Mouse (Mus musculus): ENCODE data around the gene Fgfr2. TPM values are rescaled to one million over a fixed set of nuclear protein-coding genes. Genes with fewer than 3 reads are reported as not detected.

The Fgfr2 gene
- total RNA-seq, 2 experiments from 2014 or later = 28.8 to 29.4 TPM

DNA sequence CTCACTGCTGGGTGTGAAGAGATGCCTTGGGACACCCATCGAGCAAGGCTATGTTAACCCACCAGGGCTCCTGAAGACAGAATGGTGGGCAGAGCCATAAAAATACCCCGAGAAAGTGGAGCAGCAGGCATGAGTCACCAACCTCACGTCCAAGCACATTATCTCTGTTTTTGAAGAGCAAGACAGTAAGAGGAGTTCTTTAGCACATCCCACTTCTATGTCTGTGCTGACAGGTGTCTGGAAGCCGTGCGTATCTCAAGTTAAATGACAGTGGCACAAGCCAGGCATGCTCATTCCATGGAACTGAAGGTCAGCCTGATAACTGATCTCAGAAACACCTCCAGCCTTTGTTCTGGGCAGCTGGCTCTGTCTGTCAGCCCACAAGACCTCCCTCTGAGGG lies 1055.2 kb downstream of the Fgfr2 start:
- intact Hi-C loops (cut with DNase I) = no loop called here
- DNase-seq (ENCODE audit: extremely low spot score in 1 of 2, low spot score in 2 of 2) = peak in 1 of 2 experiments; percentile 20

GRCm38 (mm10) chr7:132067511-132067910 lies 1055.6 kb downstream of the Fgfr2 start:
- no peak for DNase-seq (ENCODE audit: extremely low spot score in 1 of 2, low spot score in 2 of 2)
- intact Hi-C loops (cut with DNase I) = no loop called here

GRCm38 (mm10) chr7:132060116-132060515 lies 1063.0 kb downstream of the Fgfr2 start:
- intact Hi-C loops (cut with DNase I) = no loop called here
- DNase-seq (ENCODE audit: extremely low spot score in 1 of 2, low spot score in 2 of 2) = no peak

DNA sequence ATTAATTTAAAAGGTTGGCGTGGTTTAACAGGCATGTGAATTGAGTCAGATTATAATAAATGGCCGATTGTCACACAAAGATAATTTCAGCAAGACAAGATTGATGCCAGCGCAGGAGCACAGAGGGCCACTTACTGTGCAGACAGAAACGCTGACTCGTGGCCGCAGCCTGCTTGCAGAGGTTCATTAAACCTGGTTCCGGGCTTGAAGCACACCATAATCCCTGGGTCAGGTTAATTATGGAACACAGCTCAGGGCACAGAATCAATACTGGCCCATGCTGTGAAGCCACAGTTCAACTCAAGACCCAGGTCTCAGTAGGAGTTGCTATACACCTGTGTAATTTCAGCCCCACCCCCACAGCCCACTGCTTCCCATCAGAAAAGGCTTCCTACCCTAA lies 1066.6 kb downstream of the Fgfr2 start:
- intact Hi-C loops (cut with DNase I) = no loop called here
- no peak for DNase-seq (ENCODE audit: extremely low spot score in 1 of 2, low spot score in 2 of 2)

DNA sequence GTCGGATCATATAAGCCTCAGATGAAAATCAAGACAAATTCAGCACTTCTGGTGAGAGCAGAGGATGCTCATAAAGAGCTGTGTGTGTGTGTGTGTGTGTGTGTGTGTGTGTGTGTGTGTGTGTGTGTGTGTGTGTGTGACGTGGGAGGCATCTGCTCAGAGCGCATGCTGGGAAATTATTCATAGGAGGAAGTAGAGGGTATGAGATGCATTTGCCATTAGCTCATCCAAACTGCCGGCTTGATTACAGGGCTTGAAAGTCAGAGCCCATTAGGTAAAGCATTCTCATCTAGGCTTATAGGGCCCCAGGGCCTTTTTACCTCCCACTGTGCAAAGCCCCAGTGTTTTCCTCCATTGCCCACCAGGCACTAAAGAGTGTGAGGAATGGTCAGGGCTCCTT lies 1076.5 kb downstream of the Fgfr2 start:
- no peak for DNase-seq (ENCODE audit: extremely low spot score in 1 of 2, low spot score in 2 of 2)
- intact Hi-C loops (cut with DNase I) = no loop called here

DNA sequence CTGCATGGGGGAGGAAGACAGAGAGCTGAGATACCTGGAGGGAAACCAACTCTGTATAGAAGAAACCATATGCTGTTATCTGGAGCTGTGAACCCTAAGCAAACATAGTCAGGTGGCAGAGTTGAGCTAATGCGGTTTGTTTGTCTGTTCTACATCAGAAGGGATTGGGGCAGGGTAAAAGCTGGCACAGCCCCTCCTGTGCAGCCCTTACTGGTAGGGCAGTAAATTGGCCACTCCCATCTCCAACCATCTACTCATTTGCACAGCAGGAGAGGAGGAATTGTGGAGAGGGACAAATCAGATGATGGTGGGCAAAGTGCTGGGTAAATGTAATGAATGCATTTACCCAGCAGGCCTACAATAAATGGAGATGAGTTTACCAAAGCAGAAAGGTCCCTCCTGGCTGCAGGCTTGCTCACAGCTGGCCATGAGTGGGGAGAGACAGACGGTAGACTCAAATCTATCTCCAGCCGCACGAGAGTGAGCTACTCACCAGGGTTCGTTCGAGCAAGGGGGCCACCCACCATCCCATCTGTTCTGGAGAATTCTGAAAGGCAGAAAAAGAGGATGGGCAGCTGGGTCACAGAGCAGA lies 1091.1 kb downstream of the Fgfr2 start:
- no peak for DNase-seq (ENCODE audit: extremely low spot score in 1 of 2, low spot score in 2 of 2)
- intact Hi-C loops (cut with DNase I) = no loop called here

DNA sequence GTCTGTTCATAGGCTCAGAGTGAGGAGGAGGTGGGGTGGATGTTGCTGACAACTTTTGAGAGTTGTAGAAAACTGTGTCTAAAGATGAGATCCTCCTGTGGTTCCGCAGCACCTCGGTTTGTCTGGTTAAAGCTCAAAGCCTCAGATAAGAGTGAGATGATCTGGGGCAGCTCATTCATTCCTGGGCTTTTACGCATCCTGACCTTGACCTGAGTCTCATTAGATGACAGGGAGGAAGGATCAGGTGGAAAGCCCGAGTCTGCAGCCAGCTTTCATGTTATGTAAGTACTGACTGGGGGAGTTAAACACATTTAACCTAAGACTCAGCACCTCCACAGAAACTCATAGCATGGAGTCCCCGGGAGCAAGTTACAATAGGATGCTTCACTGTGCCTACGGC lies 1096.5 kb downstream of the Fgfr2 start:
- no peak for DNase-seq (ENCODE audit: extremely low spot score in 1 of 2, low spot score in 2 of 2)
- intact Hi-C loops (cut with DNase I) = no loop called here

DNA sequence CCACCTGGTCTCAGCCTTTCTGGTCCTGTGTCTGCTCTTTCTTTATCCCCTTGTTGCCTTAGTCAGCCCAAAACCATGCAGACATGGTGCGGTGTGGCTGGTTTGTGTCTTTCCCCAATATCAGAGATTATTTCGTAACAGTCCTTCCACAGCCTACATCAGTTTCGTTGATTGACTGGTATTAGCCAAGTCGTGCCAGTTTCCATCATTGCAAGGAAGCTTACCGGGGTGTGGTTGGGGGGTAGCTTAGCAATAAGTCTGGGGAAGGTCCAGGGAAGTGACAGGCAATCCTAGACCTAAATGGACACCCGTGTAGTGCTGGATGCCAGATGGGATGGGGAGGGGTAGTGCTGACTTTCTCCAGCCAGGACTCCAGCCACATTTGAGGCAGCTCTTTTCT lies 1097.6 kb downstream of the Fgfr2 start:
- no peak for DNase-seq (ENCODE audit: extremely low spot score in 1 of 2, low spot score in 2 of 2)
- intact Hi-C loops (cut with DNase I) = no loop called here

- intact Hi-C loops (cut with DNase I) = no loop called here
- DNase-seq (ENCODE audit: extremely low spot score in 1 of 2, low spot score in 2 of 2) = no peak
Measured at GRCm38 (mm10) chr7:132015933-132016332, 1107.2 kb downstream of the Fgfr2 start.

GRCm38 (mm10) chr7:132015193-132015592 lies 1108.0 kb downstream of the Fgfr2 start:
- intact Hi-C loops (cut with DNase I) = no loop called here
- no peak for DNase-seq (ENCODE audit: extremely low spot score in 1 of 2, low spot score in 2 of 2)

- no peak for DNase-seq (ENCODE audit: extremely low spot score in 1 of 2, low spot score in 2 of 2)
Measured at GRCm38 (mm10) chr7:132013970-132014369, 1109.2 kb downstream of the Fgfr2 start.

GRCm38 (mm10) chr7:132012969-132013679 lies 1110.0 kb downstream of the Fgfr2 start:
- intact Hi-C loops (cut with DNase I) = no loop called here
- peak in 1 of 2 experiments; percentile 69 for DNase-seq (ENCODE audit: extremely low spot score in 1 of 2, low spot score in 2 of 2)

More at GRCm38 (mm10) chr7:132013970-132014369, 1109.2 kb downstream of the Fgfr2 start:
- intact Hi-C loops (cut with DNase I) = no loop called here

DNA sequence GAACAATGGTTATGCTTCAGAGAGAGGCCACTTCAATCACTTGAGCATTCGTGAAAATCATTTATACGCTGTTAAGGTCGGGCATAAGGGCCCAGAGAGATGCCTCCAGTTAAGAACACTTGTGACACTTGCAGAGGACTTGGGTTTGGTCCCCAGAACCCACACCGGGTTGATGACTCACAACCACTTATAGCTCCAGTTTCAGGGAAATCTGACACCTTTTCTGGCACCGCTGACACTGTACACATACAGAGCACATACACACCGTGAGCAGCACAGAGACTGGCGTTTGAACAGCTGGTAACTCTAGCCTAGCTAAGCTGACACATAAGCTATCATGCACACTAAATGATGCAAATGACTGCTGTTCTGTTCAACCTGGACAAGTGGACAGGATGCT lies 1114.1 kb downstream of the Fgfr2 start:
- intact Hi-C loops (cut with DNase I) = no loop called here
- no peak for DNase-seq (ENCODE audit: extremely low spot score in 1 of 2, low spot score in 2 of 2)

- intact Hi-C loops (cut with DNase I) = no loop called here
Measured at GRCm38 (mm10) chr7:132005996-132006696, 1117.0 kb downstream of the Fgfr2 start.

GRCm38 (mm10) chr7:131992873-131993272 lies 1130.3 kb downstream of the Fgfr2 start:
- intact Hi-C loops (cut with DNase I) = no loop called here
- DNase-seq (ENCODE audit: extremely low spot score in 1 of 2, low spot score in 2 of 2) = no peak

More at GRCm38 (mm10) chr7:132005996-132006696, 1117.0 kb downstream of the Fgfr2 start:
- DNase-seq (ENCODE audit: extremely low spot score in 1 of 2, low spot score in 2 of 2) = no peak

GRCm38 (mm10) chr7:131992226-131992625 lies 1130.9 kb downstream of the Fgfr2 start:
- no peak for DNase-seq (ENCODE audit: extremely low spot score in 1 of 2, low spot score in 2 of 2)

DNA sequence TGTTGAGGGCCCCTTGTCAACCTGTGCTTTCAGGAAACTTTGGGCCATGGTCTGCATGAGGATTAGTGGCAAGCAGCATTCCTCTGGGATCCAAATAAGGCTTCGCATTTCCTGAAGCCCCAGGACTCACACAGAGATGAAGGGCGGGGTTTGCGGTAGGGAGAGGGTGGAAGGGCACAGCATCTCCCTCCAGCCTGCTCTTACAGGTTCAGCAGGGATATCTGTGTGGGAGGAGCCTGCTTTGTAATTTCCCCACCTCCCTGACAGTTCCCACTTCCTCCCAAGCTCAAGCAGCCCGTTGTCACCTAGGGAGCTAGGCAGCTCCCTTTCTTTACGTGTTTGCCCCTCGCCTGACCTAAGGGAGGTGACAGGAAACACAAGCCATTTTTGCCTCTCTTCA lies 1134.1 kb downstream of the Fgfr2 start:
- no peak for DNase-seq (ENCODE audit: extremely low spot score in 1 of 2, low spot score in 2 of 2)
- intact Hi-C loops (cut with DNase I) = no loop called here

More at GRCm38 (mm10) chr7:131992226-131992625, 1130.9 kb downstream of the Fgfr2 start:
- intact Hi-C loops (cut with DNase I) = no loop called here

DNA sequence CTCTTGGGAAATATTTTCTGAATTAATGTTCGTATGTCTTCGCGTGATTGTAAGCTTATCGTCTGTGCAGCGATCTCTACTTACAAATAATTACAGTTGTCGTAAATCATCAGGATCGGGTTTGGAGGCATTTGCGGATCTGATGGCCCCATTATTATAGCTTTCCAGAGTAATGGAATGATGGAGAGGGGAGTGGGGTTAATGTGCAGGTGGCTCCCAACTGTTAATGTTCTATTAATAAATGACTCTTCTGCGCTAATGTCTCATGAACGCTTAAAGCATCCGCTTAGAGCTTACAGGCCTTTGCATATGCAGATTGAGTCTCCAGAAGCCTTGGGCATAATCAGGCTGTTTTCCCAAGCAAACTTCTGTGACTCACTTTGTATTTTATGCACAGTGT lies 1144.5 kb downstream of the Fgfr2 start:
- no peak for DNase-seq (ENCODE audit: extremely low spot score in 1 of 2, low spot score in 2 of 2)
- intact Hi-C loops (cut with DNase I) = no loop called here

GRCm38 (mm10) chr7:131975867-131976266 lies 1147.3 kb downstream of the Fgfr2 start:
- intact Hi-C loops (cut with DNase I) = no loop called here
- DNase-seq (ENCODE audit: extremely low spot score in 1 of 2, low spot score in 2 of 2) = no peak

GRCm38 (mm10) chr7:131970255-131970654 lies 1152.9 kb downstream of the Fgfr2 start:
- no peak for DNase-seq (ENCODE audit: extremely low spot score in 1 of 2, low spot score in 2 of 2)
- intact Hi-C loops (cut with DNase I) = no loop called here
